Mouse (Mus musculus): ENCODE data around the gene Dyrk4. TPM values are rescaled to one million over a fixed set of nuclear protein-coding genes. Genes with fewer than 3 reads are reported as not detected.
A peak's percentile ranks its signal among the peaks of the same experiment; 100 is the strongest.

Dyrk4 gene
- polyA plus RNA-seq, 1 experiment from 2014 or later = 0.09 TPM

GRCm38 (mm10) chr6:126938047-126938446 lies 16.4 kb upstream of the Dyrk4 start:
- H3K36me3 ChIP-seq = peaks cover 7% of the 10 kb centered on the region
- no peaks in the 10 kb centered on the region for H3K9me3 ChIP-seq (replicated peaks)
- H3K4me1 ChIP-seq = peaks cover 21% of the 10 kb centered on the region
- 86% methylated on average over 2 of the region's 2 CpGs for WGBS
- ATAC-seq (ENCODE audit: low FRiP score) = no peak
- peak overlapping the region; percentile 94 for H3K4me2 ChIP-seq
- H3K27me3 ChIP-seq (replicated peaks) = no peaks in the 10 kb centered on the region
- 0 out of 2 replicates have a peak overlapping the region, but pooled peaks have one; percentile 74 for H3K4me3 ChIP-seq (replicated peaks)
- H3K27ac ChIP-seq (replicated peaks) = no peak overlapping the region
- no peak overlapping the region for H3K9ac ChIP-seq (replicated peaks)

DNA sequence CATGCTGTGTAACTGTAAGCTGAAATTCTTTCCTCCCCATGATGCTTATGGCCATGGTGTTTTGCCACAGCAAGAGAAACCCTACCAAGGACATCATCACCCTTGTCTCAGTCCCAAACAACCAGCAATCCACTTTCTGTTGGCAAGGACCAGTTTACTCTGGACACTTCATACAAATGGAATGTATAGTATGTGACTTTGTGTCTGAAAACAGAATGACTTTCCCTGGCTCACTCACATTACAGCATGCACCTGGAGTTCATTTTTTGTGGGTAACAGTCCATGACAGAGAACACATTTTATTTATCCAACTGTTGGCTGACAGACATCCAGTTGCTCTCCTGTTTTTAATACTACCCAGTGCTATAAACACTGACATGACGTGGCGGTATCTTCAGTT lies 11.3 kb upstream of the Dyrk4 start:
- WGBS = 83% methylated on average over 2 of the region's 2 CpGs
- Histone ChIP-seq H3K4me1 (no peaks in the 10 kb centered on the region), H3K4me3 (replicated peaks) (no peak overlapping the region), H3K9me3 (replicated peaks) (no peaks in the 10 kb centered on the region), H3K4me2 (no peak overlapping the region), H3K27ac (replicated peaks) (no peak overlapping the region), H3K27me3 (replicated peaks) (no peaks in the 10 kb centered on the region), H3K36me3 (no peaks in the 10 kb centered on the region), H3K9ac (replicated peaks) (no peak overlapping the region)
- no peak for ATAC-seq (ENCODE audit: low FRiP score)

GRCm38 (mm10) chr6:126914928-126915327 lies 6.7 kb downstream of the Dyrk4 start:
- H3K36me3 ChIP-seq = no peaks in the 10 kb centered on the region
- no peaks in the 10 kb centered on the region for H3K9me3 ChIP-seq (replicated peaks)
- H3K4me1 ChIP-seq = no peaks in the 10 kb centered on the region
- no peak for ATAC-seq (ENCODE audit: low FRiP score)
- no peak overlapping the region for H3K9ac ChIP-seq (replicated peaks)
- H3K27me3 ChIP-seq (replicated peaks) = no peaks in the 10 kb centered on the region
- no peak overlapping the region for H3K27ac ChIP-seq (replicated peaks)
- no peak overlapping the region for H3K4me3 ChIP-seq (replicated peaks)
- 84% methylated on average over 5 of the region's 5 CpGs for WGBS
- no peak overlapping the region for H3K4me2 ChIP-seq

DNA sequence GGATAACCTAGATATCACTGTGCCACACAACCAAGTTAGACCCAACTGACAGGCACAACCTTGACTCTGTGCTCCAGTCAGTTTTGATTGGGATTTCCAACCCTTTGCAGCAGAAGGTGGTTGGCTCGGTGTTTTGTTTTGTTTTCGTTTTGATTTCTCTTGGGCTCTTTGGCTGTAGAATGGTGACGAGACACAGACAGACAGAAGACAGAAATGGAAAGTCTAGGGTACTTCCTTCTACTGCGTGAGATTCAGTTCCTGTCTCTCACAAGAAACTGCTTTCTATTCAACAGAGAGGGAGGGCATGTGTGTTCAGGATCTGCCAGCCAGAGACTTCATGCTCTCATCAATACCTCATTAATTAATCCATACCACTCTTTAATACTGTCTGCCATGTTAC lies 10.9 kb downstream of the Dyrk4 start:
- WGBS = 86% methylated on average over 4 of the region's 4 CpGs
- Histone ChIP-seq H3K27ac (replicated peaks) (no peak overlapping the region), H3K4me3 (replicated peaks) (no peak overlapping the region), H3K36me3 (no peaks in the 10 kb centered on the region), H3K9ac (replicated peaks) (no peak overlapping the region), H3K27me3 (replicated peaks) (no peaks in the 10 kb centered on the region), H3K4me1 (no peaks in the 10 kb centered on the region), H3K9me3 (replicated peaks) (no peaks in the 10 kb centered on the region), H3K4me2 (no peak overlapping the region)
- no peak for ATAC-seq (ENCODE audit: low FRiP score)

DNA sequence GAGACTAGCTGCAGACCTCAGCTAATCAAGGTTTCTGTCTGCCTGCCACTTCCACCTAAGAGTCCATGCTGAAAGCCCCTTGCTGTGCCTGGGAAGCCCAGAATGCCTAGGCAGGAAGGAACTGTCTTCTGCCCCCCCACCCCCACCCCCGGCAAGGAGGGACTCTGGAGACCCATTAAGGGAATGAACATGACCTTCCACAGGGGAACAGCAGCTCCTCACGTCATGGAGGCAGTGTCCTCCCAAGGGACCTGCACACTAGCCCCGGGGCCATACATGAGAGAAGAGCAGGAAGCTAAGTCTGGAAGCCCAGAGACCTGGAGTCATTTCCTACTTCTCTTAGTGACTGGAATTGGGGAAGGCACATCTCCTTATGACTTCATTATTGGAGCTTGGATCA lies 13.8 kb downstream of the Dyrk4 start:
- no peak overlapping the region for H3K4me3 ChIP-seq (replicated peaks)
- no peaks in the 10 kb centered on the region for H3K27me3 ChIP-seq (replicated peaks)
- no peak overlapping the region for H3K4me2 ChIP-seq
- WGBS = 68% methylated on average over 3 of the region's 3 CpGs
- H3K9ac ChIP-seq (replicated peaks) = no peak overlapping the region
- H3K36me3 ChIP-seq = no peaks in the 10 kb centered on the region
- no peaks in the 10 kb centered on the region for H3K9me3 ChIP-seq (replicated peaks)
- ATAC-seq (ENCODE audit: low FRiP score) = no peak
- H3K4me1 ChIP-seq = no peaks in the 10 kb centered on the region
- H3K27ac ChIP-seq (replicated peaks) = no peak overlapping the region

DNA sequence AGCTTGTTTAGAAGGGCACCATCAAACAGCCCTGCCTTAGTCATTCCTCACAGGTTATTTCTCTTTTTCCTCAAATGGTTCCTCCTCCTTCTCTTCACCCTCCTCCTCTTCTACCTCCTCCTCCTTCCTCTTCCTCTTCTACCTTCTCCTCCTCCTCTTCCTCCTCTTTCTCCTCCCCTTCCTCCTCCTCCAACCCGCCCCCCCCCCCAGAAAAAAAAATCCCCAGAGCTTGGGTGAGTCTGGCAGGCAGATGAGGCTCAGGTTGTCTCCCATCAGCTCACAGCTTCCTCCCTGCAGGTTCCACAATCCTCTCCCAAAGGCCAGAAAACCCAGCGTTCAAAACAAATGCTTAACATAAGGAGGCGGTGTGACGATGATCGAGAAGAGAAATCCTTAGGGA lies 14.3 kb downstream of the Dyrk4 start:
- 77% methylated on average over 4 of the region's 5 CpGs for WGBS
- Histone ChIP-seq H3K4me2 (no peak overlapping the region), H3K27ac (replicated peaks) (no peak overlapping the region)

DNA sequence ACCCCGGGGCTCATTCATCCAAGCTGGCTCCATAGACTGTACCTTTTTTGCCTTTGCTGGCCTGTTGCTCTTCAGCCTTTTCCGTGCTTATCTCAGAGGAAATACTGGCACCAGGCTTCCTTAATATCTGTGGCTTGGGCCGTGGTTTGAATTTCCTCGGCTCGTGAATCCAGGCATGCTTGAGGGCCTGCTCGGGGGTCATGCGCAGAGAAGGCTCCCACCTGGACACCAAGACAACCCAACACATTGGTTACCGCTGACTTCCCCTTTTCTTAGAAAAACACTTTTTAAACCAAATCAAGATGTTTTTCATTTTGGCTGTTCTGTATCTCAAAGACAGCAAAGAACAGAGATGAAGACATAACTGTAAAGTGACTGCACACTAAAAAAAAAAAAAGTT lies 44.5 kb downstream of the Dyrk4 start:
- H3K4me2 ChIP-seq = no peak overlapping the region
- no peak overlapping the region for H3K4me3 ChIP-seq (replicated peaks)
- no peak for ATAC-seq (ENCODE audit: low FRiP score)
- no peaks in the 10 kb centered on the region for H3K36me3 ChIP-seq
- no peaks in the 10 kb centered on the region for H3K4me1 ChIP-seq
- H3K9me3 ChIP-seq (replicated peaks) = no peaks in the 10 kb centered on the region
- H3K27me3 ChIP-seq (replicated peaks) = no peaks in the 10 kb centered on the region
- 83% methylated on average over 8 of the region's 8 CpGs for WGBS
- H3K27ac ChIP-seq (replicated peaks) = no peak overlapping the region
- H3K9ac ChIP-seq (replicated peaks) = no peak overlapping the region

More for the DNA sequence above, 14.3 kb downstream of the Dyrk4 start:
- Histone ChIP-seq H3K4me1 (no peaks in the 10 kb centered on the region), H3K27me3 (replicated peaks) (no peaks in the 10 kb centered on the region), H3K9ac (replicated peaks) (no peak overlapping the region), H3K36me3 (no peaks in the 10 kb centered on the region), H3K4me3 (replicated peaks) (no peak overlapping the region), H3K9me3 (replicated peaks) (no peaks in the 10 kb centered on the region)
- no peak for ATAC-seq (ENCODE audit: low FRiP score)

GRCm38 (mm10) chr6:126852881-126853280 lies 68.8 kb downstream of the Dyrk4 start, which contains the start of gene Akap3:
Gene Akap3 (plus strand): TSS chr6:126853098.
- ATAC-seq (ENCODE audit: low FRiP score) = no peak
- H3K27me3 ChIP-seq (replicated peaks) = 0 out of 2 replicates have a peak, but pooled peaks cover 2% of the 10 kb centered on the region
- H3K4me2 ChIP-seq = no peak within 1 kb of the TSS
- H3K4me3 ChIP-seq (replicated peaks) = no peak within 1 kb of the TSS
- no peak within 1 kb of the TSS for H3K27ac ChIP-seq (replicated peaks)
- no peaks in the 10 kb centered on the region for H3K36me3 ChIP-seq
- no peak within 1 kb of the TSS for H3K9ac ChIP-seq (replicated peaks)
- H3K9me3 ChIP-seq (replicated peaks) = no peaks in the 10 kb centered on the region
- H3K4me1 ChIP-seq = peaks cover 12% of the 10 kb centered on the region

- Histone ChIP-seq H3K9me3 (replicated peaks) (no peaks in the 10 kb centered on the region), H3K27me3 (replicated peaks) (0 out of 2 replicates have a peak, but pooled peaks cover 2% of the 10 kb centered on the region), H3K36me3 (peaks cover 6% of the 10 kb centered on the region), H3K27ac (replicated peaks) (peak within 1 kb of the TSS; percentile 89), H3K4me1 (peaks cover 23% of the 10 kb centered on the region), H3K9ac (replicated peaks) (peak within 1 kb of the TSS; percentile 71), H3K4me3 (replicated peaks) (peak within 1 kb of the TSS; percentile 60), H3K4me2 (peak within 1 kb of the TSS; percentile 92)
- WGBS = 6% methylated on average over 46 of the region's 46 CpGs
- ATAC-seq (ENCODE audit: low FRiP score) = peak; percentile 97
These were observed 72.6 kb downstream of the Dyrk4 start, which contains the start of gene Ndufa9 for GRCm38 (mm10) chr6:126848712-126849704. Gene Ndufa9 (minus strand): TSS chr6:126849136.

DNA sequence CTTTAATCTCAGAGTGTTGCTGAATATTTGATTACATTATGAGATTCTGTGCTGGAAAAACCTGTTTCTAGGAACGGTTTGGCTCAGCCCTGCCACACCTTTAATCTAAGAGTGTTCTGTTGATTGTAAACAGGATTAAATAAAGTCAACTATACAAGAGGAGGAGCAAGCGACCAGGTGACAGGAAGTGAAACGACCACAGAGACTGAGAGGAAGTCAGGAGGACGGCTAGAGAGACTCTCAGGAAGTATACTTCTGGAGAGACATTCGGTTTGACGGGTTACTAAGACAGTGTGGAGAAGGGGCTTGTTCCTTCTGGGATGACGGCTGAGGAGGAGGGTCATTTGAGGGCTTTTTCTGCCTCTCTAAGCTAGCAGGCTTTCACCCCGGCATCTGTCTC lies 85.0 kb downstream of the Dyrk4 start:
- Histone ChIP-seq H3K4me3 (replicated peaks) (no peak overlapping the region), H3K27ac (replicated peaks) (no peak overlapping the region), H3K4me1 (no peaks in the 10 kb centered on the region), H3K4me2 (no peak overlapping the region), H3K36me3 (peaks cover 94% of the 10 kb centered on the region), H3K9me3 (replicated peaks) (no peaks in the 10 kb centered on the region), H3K9ac (replicated peaks) (no peak overlapping the region), H3K27me3 (replicated peaks) (no peaks in the 10 kb centered on the region)
- ATAC-seq (ENCODE audit: low FRiP score) = no peak
- WGBS = 89% methylated on average over 8 of the region's 8 CpGs

Measured in neural tube, embryonic 15.5 days (tissue).